Mouse (Mus musculus): ENCODE data around the gene Bpi.

GRCm38 (mm10) chr2:158223497-158223896 is 34.4 kb upstream of the Bpi start:
- no peak for TF ChIP-seq CTCF (conservative IDR thresholded peaks at IDR 0.05 in 1 of 2, IDR thresholded peaks at IDR 0.05 in 1 of 2; ENCODE audit: low read depth in 2 of 2, low read length in 2 of 2)
- no peak for TF ChIP-seq TBP (conservative IDR thresholded peaks at IDR 0.05; ENCODE audit: low read depth, low read length)
- no peak for TF ChIP-seq UBTF (IDR thresholded peaks at IDR 0.05; ENCODE audit: low read depth, low read length)
- no peak for TF ChIP-seq POLR2A (IDR thresholded peaks at IDR 0.05; ENCODE audit: low read depth, low read length)
- TF ChIP-seq GABPA (IDR thresholded peaks at IDR 0.05; ENCODE audit: insufficient replicate concordance, low read depth, low read length) = no peak
- no peak for TF ChIP-seq EP300 (IDR thresholded peaks at IDR 0.05; ENCODE audit: low read length)
- no peak for TF ChIP-seq NELFE (IDR thresholded peaks at IDR 0.05; ENCODE audit: low read depth, low read length)
- no peak for TF ChIP-seq ZC3H11A (IDR thresholded peaks at IDR 0.05; ENCODE audit: low read depth, low read length)
- no peak for TF ChIP-seq HCFC1 (IDR thresholded peaks at IDR 0.05; ENCODE audit: low read depth, low read length)
- no peak for TF ChIP-seq MAX (IDR thresholded peaks at IDR 0.05; ENCODE audit: low read length)
- no peak for TF ChIP-seq E2F4 (IDR thresholded peaks at IDR 0.05; ENCODE audit: insufficient replicate concordance, low read depth, low read length)
- no peak for TF ChIP-seq TCF12 (IDR thresholded peaks at IDR 0.05; ENCODE audit: low read depth, low read length)
- TF ChIP-seq BHLHE40 (IDR thresholded peaks at IDR 0.05; ENCODE audit: low read depth, low read length) = no peak
- TF ChIP-seq ZNF384 (IDR thresholded peaks at IDR 0.05; ENCODE audit: low read depth, low read length) = no peak

Data from CH12.LX (cell line).